Mouse (Mus musculus): ENCODE data around the gene Brd1. TPM values are rescaled to one million over a fixed set of nuclear protein-coding genes. Genes with fewer than 3 reads are reported as not detected.

Gene Brd1
- total and polyA plus RNA-seq, 2 experiments from 2014 or later = 9.9 to 36.8 TPM

GRCm38 (mm10) chr15:88651019-88651418, 83.0 kb downstream of the Brd1 start:
- TF ChIP-seq CTCF (IDR thresholded peaks at IDR 0.05; ENCODE audit: low read depth) (peak; percentile 74), EP300 (IDR thresholded peaks at IDR 0.05; ENCODE audit: low read depth) (no peak)
- Histone ChIP-seq H3K9me3 (replicated peaks; ENCODE audit: control insufficient read depth, low read length) (no peaks in the 10 kb centered on the region), H3K4me3 (ENCODE audit: low read depth, low read length) (no peak overlapping the region), H3K36me3 (replicated peaks; ENCODE audit: control insufficient read depth, insufficient read depth, low read length) (no peaks in the 10 kb centered on the region), H3K27me3 (ENCODE audit: control insufficient read depth, insufficient read depth, low read length) (peaks cover 7% of the 10 kb centered on the region; the same call in 1 of the 2 replicates), H3K9ac (replicated peaks; ENCODE audit: low read depth, low read length) (no peak overlapping the region), H3K4me2 (ENCODE audit: low read depth, low read length) (no peak overlapping the region), H3K27ac (ENCODE audit: low read depth) (no peak overlapping the region), H3K4me1 (ENCODE audit: control insufficient read depth, insufficient read depth) (no peaks in the 10 kb centered on the region)
- ATAC-seq (ENCODE audit: insufficient read depth, low read depth) = no peak
- DNase-seq (ENCODE audit: low spot score) = peak; percentile 32
- WGBS = 23% methylated on average over 13 of the region's 13 CpGs

Other genes starting within 250 kb of the Brd1 start
- gene Zdhhc25, start 133.9 kb downstream of the Brd1 start, total RNA-seq (2014; rRNA removed; ENCODE audit: low replicate concordance) = not detected in 2 replicates
- not detected in 2 replicates for gene Zdhhc25, start 133.9 kb downstream of the Brd1 start, polyA plus RNA-seq (2015; fragmentation: Nextera tagmentation; extraction: Ambion mirVana)
- gene Zbed4, start 17.4 kb upstream of the Brd1 start, total RNA-seq (2014; rRNA removed; ENCODE audit: low replicate concordance) = 15.7 and 16.6 TPM in 2 replicates
- 4.0 and 5.1 TPM in 2 replicates for gene Zbed4, start 17.4 kb upstream of the Brd1 start, polyA plus RNA-seq (2015; fragmentation: Nextera tagmentation; extraction: Ambion mirVana)
- 19.5 and 21.8 TPM in 2 replicates for gene Alg12, start 85.1 kb upstream of the Brd1 start, total RNA-seq (2014; rRNA removed; ENCODE audit: low replicate concordance)
- gene Alg12, start 85.1 kb upstream of the Brd1 start, polyA plus RNA-seq (2015; fragmentation: Nextera tagmentation; extraction: Ambion mirVana) = 6.4 and 6.5 TPM in 2 replicates
- 23.3 and 24.0 TPM in 2 replicates for gene Creld2, start 85.4 kb upstream of the Brd1 start, total RNA-seq (2014; rRNA removed; ENCODE audit: low replicate concordance)
- 26.3 and 35.3 TPM in 2 replicates for gene Creld2, start 85.4 kb upstream of the Brd1 start, polyA plus RNA-seq (2015; fragmentation: Nextera tagmentation; extraction: Ambion mirVana)
- gene Pim3, start 128.0 kb upstream of the Brd1 start, total RNA-seq (2014; rRNA removed; ENCODE audit: low replicate concordance) = 98.4 and 139 TPM in 2 replicates
- 50.6 and 71.1 TPM in 2 replicates for gene Pim3, start 128.0 kb upstream of the Brd1 start, polyA plus RNA-seq (2015; fragmentation: Nextera tagmentation; extraction: Ambion mirVana)
- gene Ttll8, start 220.2 kb upstream of the Brd1 start, total RNA-seq (2014; rRNA removed; ENCODE audit: low replicate concordance) = not detected in 2 replicates
- gene Ttll8, start 220.2 kb upstream of the Brd1 start, polyA plus RNA-seq (2015; fragmentation: Nextera tagmentation; extraction: Ambion mirVana) = not detected in 2 replicates
- not detected in 2 replicates for gene Mlc1, start 244.8 kb upstream of the Brd1 start, total RNA-seq (2014; rRNA removed; ENCODE audit: low replicate concordance)
- 0.04 TPM in 1 of 2 replicates, not detected in the other for gene Mlc1, start 244.8 kb upstream of the Brd1 start, polyA plus RNA-seq (2015; fragmentation: Nextera tagmentation; extraction: Ambion mirVana)
- gene Mov10l1, start 248.7 kb upstream of the Brd1 start, total RNA-seq (2014; rRNA removed; ENCODE audit: low replicate concordance) = 74.3 and 85.9 TPM in 2 replicates
- gene Mov10l1, start 248.7 kb upstream of the Brd1 start, polyA plus RNA-seq (2015; fragmentation: Nextera tagmentation; extraction: Ambion mirVana) = 114 and 124 TPM in 2 replicates

Measured in heart, postnatal 0 days (tissue).